Mouse (Mus musculus) macrophage (primary cell): ENCODE results near the gene Flna. TPM values are rescaled to one million over a fixed set of nuclear protein-coding genes. Genes with fewer than 3 reads are reported as not detected.

Experiments
- H3K27ac ChIP-seq: fragments of 350-480 bp; formaldehyde crosslinking; 2 replicates; pipeline ENCODE4 v1.9.0; 2021
- H3K36me3 ChIP-seq: fragments of 350-480 bp; formaldehyde crosslinking; 2 replicates; pipeline ENCODE4 v1.9.0; 2021; ENCODE audit errors: inconsistent target
- H3K4me3 ChIP-seq: fragments of 350-480 bp; formaldehyde crosslinking; 2 replicates; pipeline ENCODE4 v1.9.0; 2021; ENCODE audit errors: inconsistent target
- H3K79me2 ChIP-seq: fragments of 350-480 bp; formaldehyde crosslinking; 2 replicates; pipeline ENCODE4 v1.9.0; 2021; ENCODE audit errors: inconsistent target
- WGBS: methylation state at CpG from one replicate; pipeline ENCODE4 v1.1.7; 2026; ENCODE audit warnings: inconsistent platforms; ENCODE audit not compliant: missing documents; 5-methylcytosine and 5-hydroxymethylcytosine counted together
- polyA plus RNA-seq: library from polyadenylated mRNA; stranded (reverse); fragments of 250-400 nt; gene quantifications from 3 replicates; pipeline ENCODE4 v1.2.4, GENCODE M21; 2018; ENCODE audit warnings: inconsistent platforms

Gene Flna
- polyA plus RNA-seq, 1 experiment from 2014 or later = 388 TPM

DNA sequence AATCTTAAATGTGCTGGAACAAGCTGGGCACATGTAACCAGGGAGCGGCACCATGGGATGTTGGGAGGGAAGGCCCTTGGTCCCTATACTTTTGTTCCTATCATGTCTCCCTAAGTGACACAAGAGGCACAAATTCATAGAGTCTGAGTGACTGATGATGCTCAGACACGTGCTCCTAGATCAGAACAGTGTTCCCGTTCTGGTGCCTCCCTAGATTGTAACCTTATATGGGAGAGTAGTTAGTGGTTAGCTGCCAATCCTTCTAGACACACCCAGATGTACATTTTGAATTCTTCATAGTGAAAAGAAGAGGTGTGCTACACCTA lies 20.1 kb upstream of the Flna start:
- Histone ChIP-seq H3K4me3 (peak overlapping the region; percentile 72), H3K27ac (peak overlapping the region; percentile 92), H3K36me3 (no peaks in the 10 kb centered on the region), H3K79me2 (peaks cover 18% of the 10 kb centered on the region)
- WGBS = 38% methylated on average over 3 of the region's 3 CpGs

DNA sequence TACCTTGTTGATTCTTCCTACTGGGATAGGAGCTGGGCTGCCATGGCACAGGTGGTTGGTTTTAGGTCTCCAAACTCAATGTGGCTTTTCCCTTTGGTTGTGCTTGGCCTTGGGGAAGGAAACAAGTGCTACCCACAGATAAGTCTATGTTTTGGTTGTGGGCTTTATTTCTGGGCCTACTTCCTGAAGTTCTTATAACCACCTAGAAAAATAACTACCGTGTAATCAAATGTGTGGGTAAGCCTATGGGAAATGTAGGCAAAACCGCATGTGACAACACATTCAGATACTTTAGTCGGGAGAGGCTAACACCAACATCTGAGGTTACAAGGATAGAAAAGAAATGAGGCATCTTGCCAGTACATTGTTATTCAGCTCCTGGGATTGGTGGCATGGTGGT lies 8.1 kb upstream of the Flna start:
- Histone ChIP-seq H3K27ac (no peak overlapping the region), H3K4me3 (no peak overlapping the region), H3K79me2 (peaks cover 12% of the 10 kb centered on the region), H3K36me3 (no peaks in the 10 kb centered on the region)
- WGBS = 68% methylated on average over 3 of the region's 3 CpGs

DNA sequence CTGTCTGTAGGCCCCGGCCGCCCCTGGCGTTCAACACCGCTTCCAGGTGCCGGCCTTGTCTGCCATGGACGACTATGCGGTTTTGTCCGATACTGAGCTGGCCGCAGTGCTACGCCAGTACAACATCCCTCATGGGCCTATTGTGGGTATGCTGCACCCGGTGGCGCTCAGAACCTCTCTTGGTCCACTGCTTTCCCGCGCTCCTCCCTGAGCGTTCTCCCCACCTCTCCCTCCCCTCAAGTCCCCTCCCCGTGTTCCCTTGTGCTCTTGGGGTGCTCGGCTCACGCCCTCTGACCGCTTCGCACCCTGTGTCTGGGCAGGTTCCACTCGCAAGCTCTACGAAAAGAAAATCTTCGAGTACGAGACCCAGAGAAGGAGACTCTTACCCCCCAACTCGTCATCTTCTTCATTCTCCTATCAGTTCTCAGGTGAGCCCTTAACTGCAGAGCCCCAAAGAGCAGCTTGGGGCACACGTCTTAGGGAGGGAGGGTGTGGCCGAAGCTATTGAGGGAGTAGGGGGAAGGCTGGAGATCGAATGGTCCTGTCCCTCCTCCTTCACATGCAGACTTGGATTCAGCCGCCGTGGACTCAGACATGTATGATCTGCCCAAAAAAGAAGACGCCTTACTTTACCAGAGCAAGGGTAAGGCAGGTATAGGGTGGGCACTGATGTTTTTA lies 5.4 kb upstream of the Flna start:
- H3K79me2 ChIP-seq = peaks cover 12% of the 10 kb centered on the region
- H3K27ac ChIP-seq = peak overlapping the region; percentile 52
- no peaks in the 10 kb centered on the region for H3K36me3 ChIP-seq
- 26% methylated on average over 24 of the region's 31 CpGs for WGBS
- peak overlapping the region; percentile 58 for H3K4me3 ChIP-seq

GRCm38 (mm10) chrX:74254153-74254887 lies 4.7 kb upstream of the Flna start, which contains the start of gene Emd:
Gene Emd, plus strand, starts transcription at chrX:74254687.
- 27% methylated on average over 24 of the region's 39 CpGs for WGBS
- peak within 1 kb of the TSS; percentile 52 for H3K27ac ChIP-seq
- H3K36me3 ChIP-seq = no peaks in the 10 kb centered on the region
- peak within 1 kb of the TSS; percentile 58 for H3K4me3 ChIP-seq
- peaks cover 12% of the 10 kb centered on the region for H3K79me2 ChIP-seq

- peaks cover 7% of the 10 kb centered on the region for H3K79me2 ChIP-seq
- 0 out of 2 replicates have a peak overlapping the region, but pooled peaks have one; percentile 22 for H3K27ac ChIP-seq
- H3K4me3 ChIP-seq = peak overlapping the region; percentile 31; the same call in 1 of the 2 replicates
- WGBS = 31% methylated on average over 3 of the region's 3 CpGs
- no peaks in the 10 kb centered on the region for H3K36me3 ChIP-seq
These were observed 969 bp downstream of the Flna start for GRCm38 (mm10) chrX:74248651-74249050.

DNA sequence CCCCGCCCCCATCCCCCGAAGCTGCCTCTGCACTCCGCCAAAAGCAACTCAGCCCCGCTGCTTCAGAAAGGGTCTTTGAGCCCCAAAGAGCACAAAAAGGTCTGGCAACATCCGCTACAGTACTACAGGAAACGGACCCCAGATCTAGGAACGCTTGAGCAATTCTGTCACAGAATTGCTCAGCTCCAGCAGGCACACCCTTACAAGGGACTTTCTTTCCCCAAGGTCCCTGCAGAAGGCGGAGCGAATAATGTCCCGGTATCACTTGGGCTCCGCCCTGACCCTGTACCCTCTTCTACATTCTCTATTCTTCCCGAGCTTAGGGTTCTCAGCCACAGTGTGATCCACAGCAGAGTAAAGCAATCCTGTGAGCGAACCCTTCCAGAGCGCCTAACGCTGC lies 2.9 kb downstream of the Flna start:
- Histone ChIP-seq H3K4me3 (peak overlapping the region; percentile 29), H3K27ac (peak overlapping the region; percentile 65), H3K79me2 (peaks cover 23% of the 10 kb centered on the region), H3K36me3 (0 out of 2 replicates have a peak, but pooled peaks cover 7% of the 10 kb centered on the region)
- 22% methylated on average over 8 of the region's 15 CpGs for WGBS

DNA sequence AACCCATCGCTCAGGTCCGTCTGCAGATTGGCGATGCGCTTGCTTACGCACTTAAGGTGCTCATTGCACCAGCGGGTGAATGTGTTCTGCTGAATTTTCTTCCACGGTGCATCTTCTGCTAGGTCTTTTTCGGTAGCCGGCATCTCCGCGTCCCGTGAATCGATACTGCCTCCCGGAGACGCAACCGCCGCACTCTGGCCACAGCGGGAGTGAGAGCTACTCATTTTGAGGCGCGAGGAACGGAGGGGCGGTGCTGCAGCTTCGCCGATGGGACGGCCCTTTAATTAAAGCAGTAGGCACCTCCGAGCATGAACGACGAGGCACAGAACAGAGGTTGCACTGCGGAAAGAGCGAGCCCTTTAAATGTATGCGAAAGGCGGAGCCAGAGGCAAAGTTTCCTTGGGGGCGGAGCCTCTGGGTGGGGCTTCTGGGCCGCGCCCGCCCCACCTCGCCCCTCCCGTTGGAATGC lies 3.4 kb downstream of the Flna start:
- 0 out of 2 replicates have a peak, but pooled peaks cover 12% of the 10 kb centered on the region for H3K36me3 ChIP-seq
- peak overlapping the region; percentile 88 for H3K27ac ChIP-seq
- peaks cover 27% of the 10 kb centered on the region for H3K79me2 ChIP-seq
- H3K4me3 ChIP-seq = peak overlapping the region; percentile 59
- WGBS = 15% methylated on average over 35 of the region's 38 CpGs

DNA sequence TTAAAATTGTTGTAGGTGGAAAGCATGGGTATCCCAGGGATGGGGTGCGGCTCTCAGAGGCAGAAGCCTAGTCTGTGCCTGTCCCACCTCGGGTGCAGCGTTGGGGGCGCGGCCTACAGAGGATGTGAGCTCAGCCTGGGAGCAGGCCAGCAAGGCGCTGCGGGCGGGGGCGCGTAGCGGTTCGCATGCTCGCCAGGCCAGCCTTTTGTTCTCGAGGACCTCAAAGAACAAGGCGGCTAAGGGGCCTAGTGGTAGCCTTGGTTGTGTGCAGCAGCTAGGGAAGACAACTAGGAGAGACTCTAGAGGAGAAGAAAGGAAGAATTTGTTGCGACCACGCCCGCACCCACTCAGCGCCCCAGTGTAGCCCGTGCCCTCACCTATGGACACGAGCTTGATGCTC lies 3.9 kb downstream of the Flna start:
- WGBS = 28% methylated on average over 16 of the region's 21 CpGs
- peaks cover 33% of the 10 kb centered on the region for H3K79me2 ChIP-seq
- H3K27ac ChIP-seq = peak overlapping the region; percentile 88
- H3K36me3 ChIP-seq = 0 out of 2 replicates have a peak, but pooled peaks cover 17% of the 10 kb centered on the region
- peak overlapping the region; percentile 59 for H3K4me3 ChIP-seq

- WGBS = 71% methylated on average over 1 of the region's 1 CpGs
- peak overlapping the region; percentile 59 for H3K4me3 ChIP-seq
- H3K36me3 ChIP-seq = 0 out of 2 replicates have a peak, but pooled peaks cover 19% of the 10 kb centered on the region
- H3K79me2 ChIP-seq = peaks cover 39% of the 10 kb centered on the region
- H3K27ac ChIP-seq = peak overlapping the region; percentile 88
These were observed 4.5 kb downstream of the Flna start for GRCm38 (mm10) chrX:74245107-74245506.

DNA sequence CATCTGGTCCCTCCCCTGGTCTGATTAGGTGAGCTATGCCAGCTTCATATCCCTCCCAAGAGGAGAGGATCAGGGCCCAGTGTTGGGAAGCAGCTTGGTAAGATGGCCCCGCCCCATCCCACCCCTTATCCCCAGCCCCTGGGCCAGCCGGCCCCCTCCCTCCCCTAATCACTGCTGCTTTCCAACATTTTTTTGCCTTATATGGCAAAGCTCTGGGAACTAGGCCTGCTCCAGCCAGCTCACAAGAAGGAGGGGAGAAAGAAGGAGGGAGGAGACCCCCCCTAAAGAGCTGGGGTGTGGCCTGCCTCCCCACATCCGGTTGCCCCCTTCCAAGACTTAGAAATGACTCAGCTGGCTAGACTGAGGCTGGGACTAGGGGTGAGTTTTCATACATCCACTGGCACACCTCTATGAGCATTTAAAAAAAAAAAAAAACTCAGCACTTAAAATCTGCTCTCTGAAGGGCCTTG lies 5.0 kb downstream of the Flna start:
- Histone ChIP-seq H3K4me3 (peak overlapping the region; percentile 59), H3K79me2 (peaks cover 43% of the 10 kb centered on the region), H3K27ac (peak overlapping the region; percentile 88), H3K36me3 (0 out of 2 replicates have a peak, but pooled peaks cover 19% of the 10 kb centered on the region)
- 13% methylated on average over 3 of the region's 3 CpGs for WGBS

DNA sequence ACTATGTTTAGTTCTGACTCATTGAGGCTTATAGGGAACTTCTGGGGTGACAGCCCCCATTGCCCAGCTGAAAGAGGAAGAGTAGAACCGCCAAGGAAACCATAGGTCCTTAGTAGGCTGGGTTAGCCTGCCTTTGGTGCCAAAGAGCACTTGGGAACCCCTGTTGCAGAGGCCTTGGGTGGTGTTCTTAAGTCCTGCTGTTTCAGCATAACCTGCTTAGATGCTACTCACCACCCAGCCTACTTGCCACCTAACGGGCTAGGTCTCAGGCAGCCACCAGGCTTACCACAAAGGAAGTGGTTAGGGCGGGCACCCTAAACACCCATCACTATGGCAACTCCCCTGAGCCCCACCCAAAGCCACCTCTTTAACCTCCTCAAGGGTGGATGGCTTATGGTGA lies 5.8 kb downstream of the Flna start:
- H3K4me3 ChIP-seq = peak overlapping the region; percentile 59; the same call in 1 of the 2 replicates

GRCm38 (mm10) chrX:74243396-74243795 lies 6.2 kb downstream of the Flna start:
- WGBS = 71% methylated on average over 2 of the region's 2 CpGs
- no peak overlapping the region; the same call in 1 of the 2 replicates for H3K4me3 ChIP-seq
- peak overlapping the region; percentile 88 for H3K27ac ChIP-seq

More for the DNA sequence above, 5.8 kb downstream of the Flna start:
- 21% methylated on average over 3 of the region's 3 CpGs for WGBS
- 0 out of 2 replicates have a peak, but pooled peaks cover 19% of the 10 kb centered on the region for H3K36me3 ChIP-seq
- peak overlapping the region; percentile 88 for H3K27ac ChIP-seq
- H3K79me2 ChIP-seq = peaks cover 52% of the 10 kb centered on the region

GRCm38 (mm10) chrX:74240332-74240731 lies 9.3 kb downstream of the Flna start:
- WGBS = 100% methylated on average over 4 of the region's 4 CpGs
- no peak overlapping the region for H3K27ac ChIP-seq
- peaks cover 60% of the 10 kb centered on the region for H3K79me2 ChIP-seq
- 0 out of 2 replicates have a peak, but pooled peaks cover 26% of the 10 kb centered on the region for H3K36me3 ChIP-seq
- H3K4me3 ChIP-seq = no peak overlapping the region

More at GRCm38 (mm10) chrX:74243396-74243795, 6.2 kb downstream of the Flna start:
- peaks cover 54% of the 10 kb centered on the region for H3K79me2 ChIP-seq
- 0 out of 2 replicates have a peak, but pooled peaks cover 19% of the 10 kb centered on the region for H3K36me3 ChIP-seq

- Histone ChIP-seq H3K79me2 (peaks cover 9% of the 10 kb centered on the region; the same call in 1 of the 2 replicates), H3K4me3 (no peak overlapping the region), H3K27ac (no peak overlapping the region), H3K36me3 (peaks cover 17% of the 10 kb centered on the region; the same call in 1 of the 2 replicates)
- WGBS = 83% methylated on average over 3 of the region's 5 CpGs
These were observed 16.4 kb downstream of the Flna start for GRCm38 (mm10) chrX:74233196-74233595.
